Mouse (Mus musculus): ENCODE data around the gene Dmrta2. TPM values are rescaled to one million over a fixed set of nuclear protein-coding genes. Genes with fewer than 3 reads are reported as not detected.

Gene Dmrta2
- polyA plus RNA-seq, 1 experiment: 4.9 TPM

- H3K4me2 ChIP-seq (ENCODE audit: low read depth): no peak overlapping the region
Observed at GRCm38 (mm10) chr4:109981083-109981870, 3.4 kb downstream of the Dmrta2 start.

DNA sequence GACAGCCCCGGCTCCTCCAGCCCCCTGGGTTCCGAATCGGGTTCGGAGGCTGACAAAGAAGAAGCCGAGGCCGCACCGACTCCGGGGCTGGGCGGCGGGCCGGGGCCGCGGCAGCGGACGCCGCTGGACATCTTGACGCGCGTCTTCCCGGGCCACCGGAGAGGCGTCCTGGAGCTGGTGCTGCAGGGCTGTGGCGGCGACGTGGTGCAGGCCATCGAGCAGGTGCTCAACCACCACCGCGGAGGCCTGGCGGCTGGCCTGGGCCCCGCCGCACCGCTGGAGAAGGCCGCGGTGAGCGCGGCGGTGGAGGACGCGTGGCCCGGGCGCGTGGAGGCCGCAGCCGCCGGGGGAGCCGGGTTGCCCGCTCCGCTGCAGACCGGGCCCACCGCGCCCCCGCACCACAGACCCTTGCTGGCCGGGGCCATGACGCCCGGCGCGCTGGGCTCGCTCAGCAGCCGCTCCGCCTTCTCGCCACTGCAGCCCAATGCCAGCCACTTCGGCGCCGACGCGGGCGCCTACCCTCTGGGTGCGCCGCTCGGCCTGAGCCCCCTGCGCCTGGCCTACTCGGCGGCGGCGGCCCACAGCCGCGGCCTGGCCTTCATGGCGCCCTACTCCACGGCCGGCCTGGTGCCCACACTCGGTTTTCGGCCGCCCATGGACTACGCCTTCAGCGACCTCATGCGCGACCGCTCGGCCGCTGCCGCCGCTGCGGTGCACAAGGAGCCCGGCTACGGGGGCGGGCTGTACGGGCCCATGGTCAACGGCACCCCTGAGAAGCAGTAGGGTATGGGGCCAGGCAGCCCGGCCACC, 4.2 kb downstream of the Dmrta2 start:
- Histone ChIP-seq H3K79me2 (ENCODE audit: control insufficient read depth, insufficient read depth) (no peaks in the 10 kb centered on the region), H3ac (ENCODE audit: control insufficient read depth, insufficient read length) (no peak overlapping the region), H3K4me2 (ENCODE audit: low read depth) (no peak overlapping the region), H3K27me3 (ENCODE audit: control insufficient read depth, insufficient read depth, insufficient read length) (peaks cover 25% of the 10 kb centered on the region), H3K36me3 (ENCODE audit: control insufficient read depth, insufficient read depth) (peaks cover 4% of the 10 kb centered on the region), H3K4me3 (no peak overlapping the region)
- no peak for TF ChIP-seq MYOG (IDR thresholded peaks at IDR 0.05; ENCODE audit: control insufficient read depth in 1 of 3, insufficient read depth in 1 of 3, insufficient read length in 2 of 3, low read depth in 2 of 3)
- TF ChIP-seq E2F4 (IDR thresholded peaks at IDR 0.05; ENCODE audit: insufficient read depth): no peak
- no peak for TF ChIP-seq TCF3 (IDR thresholded peaks at IDR 0.05; ENCODE audit: insufficient read length, low read depth)
- TF ChIP-seq MYOD1 (IDR thresholded peaks at IDR 0.05; ENCODE audit: control insufficient read depth in 1 of 3, insufficient read length in 2 of 3, low read depth in 2 of 3): no peak
- TF ChIP-seq USF1 (IDR thresholded peaks at IDR 0.05; ENCODE audit: low read depth): no peak
- TF ChIP-seq TCF12 (IDR thresholded peaks at IDR 0.05; ENCODE audit: insufficient read depth, poor library complexity, severe bottlenecking): no peak
- TF ChIP-seq SRF (IDR thresholded peaks at IDR 0.05; ENCODE audit: control insufficient read depth, insufficient read length, low read depth): no peak
- no peak for TF ChIP-seq REST (IDR thresholded peaks at IDR 0.05; ENCODE audit: insufficient read depth, insufficient read length)
- no peak for TF ChIP-seq CEBPB (IDR thresholded peaks at IDR 0.05; ENCODE audit: insufficient read depth, poor library complexity, severe bottlenecking)
- TF ChIP-seq POLR2AphosphoS2 (IDR thresholded peaks at IDR 0.05; ENCODE audit: insufficient read length, low read depth): no peak
- no peak for TF ChIP-seq POLR2A (IDR thresholded peaks at IDR 0.05; ENCODE audit: insufficient read length, low read depth)
- no peak for TF ChIP-seq MAX (IDR thresholded peaks at IDR 0.05; ENCODE audit: low read depth)

More at GRCm38 (mm10) chr4:109981083-109981870, 3.4 kb downstream of the Dmrta2 start:
- TF ChIP-seq POLR2AphosphoS2 (IDR thresholded peaks at IDR 0.05; ENCODE audit: insufficient read length, low read depth) (no peak), TCF3 (IDR thresholded peaks at IDR 0.05; ENCODE audit: insufficient read length, low read depth) (no peak), CEBPB (IDR thresholded peaks at IDR 0.05; ENCODE audit: insufficient read depth, poor library complexity, severe bottlenecking) (no peak), MYOG (IDR thresholded peaks at IDR 0.05; ENCODE audit: control insufficient read depth in 1 of 3, insufficient read depth in 1 of 3, insufficient read length in 2 of 3, low read depth in 2 of 3) (no peak), E2F4 (IDR thresholded peaks at IDR 0.05; ENCODE audit: insufficient read depth) (no peak), SRF (IDR thresholded peaks at IDR 0.05; ENCODE audit: control insufficient read depth, insufficient read length, low read depth) (no peak), TCF12 (IDR thresholded peaks at IDR 0.05; ENCODE audit: insufficient read depth, poor library complexity, severe bottlenecking) (no peak), USF1 (IDR thresholded peaks at IDR 0.05; ENCODE audit: low read depth) (no peak), REST (IDR thresholded peaks at IDR 0.05; ENCODE audit: insufficient read depth, insufficient read length) (no peak)
- peaks cover 23% of the 10 kb centered on the region for H3K27me3 ChIP-seq (ENCODE audit: control insufficient read depth, insufficient read depth, insufficient read length)
- no peaks in the 10 kb centered on the region for H3K79me2 ChIP-seq (ENCODE audit: control insufficient read depth, insufficient read depth)
- H3ac ChIP-seq (ENCODE audit: control insufficient read depth, insufficient read length): no peak overlapping the region
- peaks cover 4% of the 10 kb centered on the region for H3K36me3 ChIP-seq (ENCODE audit: control insufficient read depth, insufficient read depth)
- H3K4me3 ChIP-seq: no peak overlapping the region

- Histone ChIP-seq H3K27me3 (ENCODE audit: control insufficient read depth, insufficient read depth, insufficient read length) (peaks cover 25% of the 10 kb centered on the region), H3K36me3 (ENCODE audit: control insufficient read depth, insufficient read depth) (peaks cover 4% of the 10 kb centered on the region), H3K4me3 (no peak overlapping the region), H3K79me2 (ENCODE audit: control insufficient read depth, insufficient read depth) (no peaks in the 10 kb centered on the region), H3ac (ENCODE audit: control insufficient read depth, insufficient read length) (no peak overlapping the region), H3K4me2 (ENCODE audit: low read depth) (no peak overlapping the region)
- no peak for TF ChIP-seq USF1 (IDR thresholded peaks at IDR 0.05; ENCODE audit: low read depth)
- no peak for TF ChIP-seq MYOG (IDR thresholded peaks at IDR 0.05; ENCODE audit: control insufficient read depth in 1 of 3, insufficient read depth in 1 of 3, insufficient read length in 2 of 3, low read depth in 2 of 3)
- TF ChIP-seq REST (IDR thresholded peaks at IDR 0.05; ENCODE audit: insufficient read depth, insufficient read length): no peak
- TF ChIP-seq POLR2A (IDR thresholded peaks at IDR 0.05; ENCODE audit: insufficient read length, low read depth): no peak
- no peak for TF ChIP-seq MYOD1 (IDR thresholded peaks at IDR 0.05; ENCODE audit: control insufficient read depth in 1 of 3, insufficient read length in 2 of 3, low read depth in 2 of 3)
- no peak for TF ChIP-seq CEBPB (IDR thresholded peaks at IDR 0.05; ENCODE audit: insufficient read depth, poor library complexity, severe bottlenecking)
- no peak for TF ChIP-seq SRF (IDR thresholded peaks at IDR 0.05; ENCODE audit: control insufficient read depth, insufficient read length, low read depth)
- TF ChIP-seq TCF3 (IDR thresholded peaks at IDR 0.05; ENCODE audit: insufficient read length, low read depth): no peak
- TF ChIP-seq MAX (IDR thresholded peaks at IDR 0.05; ENCODE audit: low read depth): no peak
- TF ChIP-seq TCF12 (IDR thresholded peaks at IDR 0.05; ENCODE audit: insufficient read depth, poor library complexity, severe bottlenecking): no peak
- TF ChIP-seq POLR2AphosphoS2 (IDR thresholded peaks at IDR 0.05; ENCODE audit: insufficient read length, low read depth): no peak
- TF ChIP-seq E2F4 (IDR thresholded peaks at IDR 0.05; ENCODE audit: insufficient read depth): no peak
Observed at GRCm38 (mm10) chr4:109982681-109983265, 4.9 kb downstream of the Dmrta2 start.

DNA sequence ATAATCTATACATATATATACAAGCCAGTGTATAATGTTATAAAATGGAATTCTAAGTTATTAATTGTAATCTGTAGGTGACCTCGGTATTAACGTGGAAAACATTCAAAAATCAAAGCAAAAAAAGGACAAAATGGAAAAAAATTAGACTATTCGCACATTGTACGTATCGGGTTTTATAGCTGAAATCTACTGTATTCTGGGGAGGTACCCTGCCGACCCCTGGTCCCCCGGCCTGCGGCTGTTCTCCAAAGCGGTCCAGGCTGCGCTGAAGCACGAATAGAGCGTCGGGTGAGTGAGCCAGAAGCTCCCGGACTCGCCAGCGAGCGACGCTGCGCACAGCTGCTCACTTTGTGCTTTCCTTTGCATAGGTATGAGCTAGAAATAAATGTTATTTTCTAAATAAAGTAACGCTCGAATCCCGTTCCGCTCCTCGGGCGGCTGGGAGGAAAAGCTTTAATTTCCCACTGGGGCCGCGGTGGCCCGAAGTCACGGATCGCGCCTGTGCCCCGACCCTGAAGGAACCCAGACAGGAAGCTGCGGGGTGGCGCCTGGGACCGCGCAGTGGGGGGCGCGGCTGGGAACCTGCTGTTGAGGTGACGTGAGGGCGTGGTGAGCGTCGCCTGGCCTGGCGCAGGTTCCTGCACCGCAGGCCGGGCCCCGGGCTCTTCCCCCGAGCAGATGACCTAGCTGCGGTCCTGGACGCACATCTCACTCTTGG, 5.6 kb downstream of the Dmrta2 start:
- H3ac ChIP-seq (ENCODE audit: control insufficient read depth, insufficient read length): no peak overlapping the region
- H3K4me3 ChIP-seq: no peak overlapping the region
- no peaks in the 10 kb centered on the region for H3K79me2 ChIP-seq (ENCODE audit: control insufficient read depth, insufficient read depth)
- H3K4me2 ChIP-seq (ENCODE audit: low read depth): no peak overlapping the region
- peaks cover 25% of the 10 kb centered on the region for H3K27me3 ChIP-seq (ENCODE audit: control insufficient read depth, insufficient read depth, insufficient read length)
- TF ChIP-seq MYOG (IDR thresholded peaks at IDR 0.05; ENCODE audit: control insufficient read depth in 1 of 3, insufficient read depth in 1 of 3, insufficient read length in 2 of 3, low read depth in 2 of 3) (no peak), REST (IDR thresholded peaks at IDR 0.05; ENCODE audit: insufficient read depth, insufficient read length) (no peak), USF1 (IDR thresholded peaks at IDR 0.05; ENCODE audit: low read depth) (no peak), MAX (IDR thresholded peaks at IDR 0.05; ENCODE audit: low read depth) (no peak), MYOD1 (IDR thresholded peaks at IDR 0.05; ENCODE audit: control insufficient read depth in 1 of 3, insufficient read length in 2 of 3, low read depth in 2 of 3) (no peak), TCF12 (IDR thresholded peaks at IDR 0.05; ENCODE audit: insufficient read depth, poor library complexity, severe bottlenecking) (no peak), POLR2AphosphoS2 (IDR thresholded peaks at IDR 0.05; ENCODE audit: insufficient read length, low read depth) (no peak), E2F4 (IDR thresholded peaks at IDR 0.05; ENCODE audit: insufficient read depth) (no peak), TCF3 (IDR thresholded peaks at IDR 0.05; ENCODE audit: insufficient read length, low read depth) (no peak), SRF (IDR thresholded peaks at IDR 0.05; ENCODE audit: control insufficient read depth, insufficient read length, low read depth) (no peak)
- peaks cover 4% of the 10 kb centered on the region for H3K36me3 ChIP-seq (ENCODE audit: control insufficient read depth, insufficient read depth)

Data from myocyte (in vitro differentiated cells).